8 mouse cellular contexts compared by ENCODE assay signal in genomic region chr10:96955776-96956448, GRCm38 (mm10).
DNase-seq lines count a peak whose midpoint lies in the region; ATAC-seq and TF ChIP-seq lines count a peak whose summit lies in the region.
"Had no signal": no experiment of that assay in that cellular context is flagged by ENCODE, and none has a peak within 500 bp of the region (broad histone marks: within the 10 kb centered on the region; RNA-seq: fewer than 3 reads in every experiment).

No protein-coding gene starts in this region.

- WGBS in lung, adult 2 months = 31% methylated on average over 16 of the region's 16 CpGs
- WGBS in embryonic facial prominence, embryonic 10.5 days = 39% methylated on average over 16 of the region's 16 CpGs
- WGBS in hindbrain, postnatal 0 days = 11% methylated on average over 16 of the region's 16 CpGs
- 30% methylated on average over 16 of the region's 16 CpGs for WGBS in stomach, embryonic 14.5 days

- peaks cover 2% of the 10 kb centered on the region; the same call in 1 of the 2 replicates for H3K4me1 ChIP-seq in lung, adult 2 months (ENCODE audit: control insufficient read depth, insufficient read depth, low read length)
- H3K4me1 ChIP-seq in embryonic facial prominence, embryonic 10.5 days = peaks cover 14% of the 10 kb centered on the region
- H3K4me1 ChIP-seq in hindbrain, postnatal 0 days (ENCODE audit: insufficient read depth, low read length) = no peaks in the 10 kb centered on the region
- H3K4me1 ChIP-seq in stomach, embryonic 14.5 days (ENCODE audit: control insufficient read depth, insufficient read depth, low read length) = peaks cover 5% of the 10 kb centered on the region; the same call in 1 of the 2 replicates

- peak overlapping the region; percentile 23 for H3K4me3 ChIP-seq in lung, adult 2 months (replicated peaks; ENCODE audit: extremely low read depth, low read depth, low read length)
- peak overlapping the region; percentile 29; the same call in 1 of the 2 replicates for H3K4me3 ChIP-seq in embryonic facial prominence, embryonic 10.5 days
- H3K4me3 ChIP-seq in hindbrain, postnatal 0 days (ENCODE audit: low read length) = no peak overlapping the region
- H3K4me3 ChIP-seq in stomach, embryonic 14.5 days (ENCODE audit: low read depth, low read length) = no peak overlapping the region

- no peaks in the 10 kb centered on the region for H3K36me3 ChIP-seq in embryonic facial prominence, embryonic 10.5 days (replicated peaks)
- H3K36me3 ChIP-seq in hindbrain, postnatal 0 days (ENCODE audit: insufficient read depth, low read length) = no peaks in the 10 kb centered on the region
- H3K36me3 ChIP-seq in stomach, embryonic 14.5 days (ENCODE audit: control insufficient read depth, insufficient read depth, low read length) = no peaks in the 10 kb centered on the region

- H3K27me3 ChIP-seq in embryonic facial prominence, embryonic 10.5 days (replicated peaks; ENCODE audit: low read depth, poor library complexity, severe bottlenecking) = no peaks in the 10 kb centered on the region
- H3K27me3 ChIP-seq in hindbrain, postnatal 0 days (ENCODE audit: insufficient read depth, low read length) = no peaks in the 10 kb centered on the region
- H3K27me3 ChIP-seq in stomach, embryonic 14.5 days (ENCODE audit: control insufficient read depth, insufficient read depth, low read length) = no peaks in the 10 kb centered on the region

- ATAC-seq in hindbrain, postnatal 0 days = no peak; the same call in 1 of the 2 replicates
- ATAC-seq in stomach, embryonic 14.5 days (ENCODE audit: insufficient number of reproducible peaks, insufficient read depth, low FRiP score, low read depth) = no peak

- no peaks in the 10 kb centered on the region for H3K9me3 ChIP-seq in embryonic facial prominence, embryonic 10.5 days
- H3K9me3 ChIP-seq in hindbrain, postnatal 0 days (ENCODE audit: low read length) = no peaks in the 10 kb centered on the region
- no peaks in the 10 kb centered on the region for H3K9me3 ChIP-seq in stomach, embryonic 14.5 days (ENCODE audit: control insufficient read depth, low read depth, low read length)

- DNase-seq in lung, adult 2 months = no peak
- no peak for DNase-seq in lung, postnatal 25 days (ENCODE audit: low spot score)
- peak; percentile 22 for DNase-seq in embryonic facial prominence, embryonic 10.5 days (ENCODE audit: low spot score)
- DNase-seq in hindbrain, postnatal 0 days (ENCODE audit: low spot score) = peak; percentile 21
- DNase-seq in urinary bladder, postnatal 36 days (ENCODE audit: low spot score in 2 of 2) = no peak
- no peak for DNase-seq in adrenal gland, postnatal 10 days
- DNase-seq: kidney, postnatal 36 days had no signal

- peak overlapping the region; percentile 42 for H3K4me2 ChIP-seq in hindbrain, postnatal 0 days (ENCODE audit: low read depth, low read length)
- peak overlapping the region; percentile 34 for H3K4me2 ChIP-seq in stomach, embryonic 14.5 days (replicated peaks; ENCODE audit: low read depth, low read length)

- TF ChIP-seq CTCF in lung, adult 2 months (IDR thresholded peaks at IDR 0.05; ENCODE audit: insufficient read depth, low read length) = no peak
- no peak for TF ChIP-seq CTCF in hindbrain, postnatal 0 days (IDR thresholded peaks at IDR 0.05; ENCODE audit: low read depth)

- 0 out of 2 replicates have a peak overlapping the region, but pooled peaks have one; percentile 0 for H3K9ac ChIP-seq in hindbrain, postnatal 0 days (replicated peaks; ENCODE audit: low read length)
- no peak overlapping the region for H3K9ac ChIP-seq in stomach, embryonic 14.5 days (replicated peaks; ENCODE audit: low read depth, low read length)

- H3K27ac ChIP-seq in embryonic facial prominence, embryonic 10.5 days (replicated peaks) = peak overlapping the region; percentile 70; the same call in 1 of the 2 replicates
- H3K27ac ChIP-seq in hindbrain, postnatal 0 days = no peak overlapping the region
- 0 out of 2 replicates have a peak overlapping the region, but pooled peaks have one; percentile 15 for H3K27ac ChIP-seq in stomach, embryonic 14.5 days (ENCODE audit: low read length)

- no peak for TF ChIP-seq POLR2A in lung, adult 2 months (IDR thresholded peaks at IDR 0.05; ENCODE audit: borderline replicate concordance, extremely low read depth, low read depth, low read length)

Comparison
In these comparisons a context has a peak if more than half of its experiments do, and no peak if none do; other contexts are left out.
1. DNase-seq: peak in embryonic facial prominence, embryonic 10.5 days (single experiment) and hindbrain, postnatal 0 days (single experiment); none in lung, adult 2 months (single experiment), lung, postnatal 25 days (single experiment), urinary bladder, postnatal 36 days (0 of 2) and adrenal gland, postnatal 10 days (single experiment).
2. H3K4me3 ChIP-seq: peak in lung, adult 2 months (single experiment) and embryonic facial prominence, embryonic 10.5 days (single experiment); none in hindbrain, postnatal 0 days (single experiment) and stomach, embryonic 14.5 days (single experiment).